Mouse (Mus musculus): ENCODE measurements around the gene Wwox. TPM values are rescaled to one million over a fixed set of nuclear protein-coding genes. Genes with fewer than 3 reads are reported as not detected.

Gene Wwox
- total and polyA plus RNA-seq, 3 experiments: 7.8 to 11.5 (median 9.1) TPM

DNA sequence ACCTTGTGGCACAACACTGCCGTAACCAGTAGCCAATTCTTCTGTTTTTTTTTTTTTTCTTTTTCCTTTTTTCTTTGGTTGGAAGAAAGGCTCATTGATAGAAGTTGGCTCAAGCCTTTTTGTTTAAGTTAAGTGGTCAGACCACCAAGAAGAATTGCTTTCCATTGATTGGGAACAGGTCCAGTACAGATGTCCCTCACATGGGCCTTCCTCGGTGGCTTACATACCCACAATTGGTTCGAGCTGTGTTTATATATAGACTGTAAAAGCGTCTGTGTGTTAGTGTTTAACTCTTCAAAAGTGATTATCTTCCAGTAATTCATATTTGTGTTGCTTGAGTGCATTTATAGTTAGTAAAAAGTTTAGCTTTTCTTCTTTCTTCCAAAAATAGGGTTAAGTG lies 176.0 kb downstream of the Wwox start:
- Histone ChIP-seq H3K4me2 (ENCODE audit: insufficient read depth, low read depth, poor library complexity, severe bottlenecking) (no peak overlapping the region), H3K27ac (ENCODE audit: insufficient read depth, low read depth) (no peak overlapping the region), H3K9me3 (replicated peaks; ENCODE audit: low read length) (no peaks in the 10 kb centered on the region), H3K9ac (ENCODE audit: insufficient read depth, low read depth) (no peak overlapping the region), H3K4me3 (replicated peaks in 1 of 3; ENCODE audit: low read depth in 2 of 3, low read length in 2 of 3, poor library complexity in 1 of 3) (no peak overlapping the region), H3K4me1 (ENCODE audit: control insufficient read depth in 1 of 2, insufficient read depth in 2 of 2) (no peaks in the 10 kb centered on the region), H3K79me2 (replicated peaks; ENCODE audit: control insufficient read depth, extremely low read depth, insufficient read depth, poor library complexity, severe bottlenecking) (no peaks in the 10 kb centered on the region), H3K36me3 (replicated peaks in 1 of 2; ENCODE audit: control insufficient read depth in 1 of 2, insufficient read depth in 1 of 2, low read length in 1 of 2) (peaks cover 0 to 1% of the 10 kb centered on the region in 2 experiments), H3K27me3 (replicated peaks) (no peaks in the 10 kb centered on the region)
- TF ChIP-seq MYC (IDR thresholded peaks at IDR 0.05; ENCODE audit: low read depth, low read length): no peak
- no peak for TF ChIP-seq BHLHE40 (IDR thresholded peaks at IDR 0.05; ENCODE audit: low read depth, low read length)
- no peak for TF ChIP-seq PAX5 (IDR thresholded peaks at IDR 0.05; ENCODE audit: low read length)
- DNase-seq (ENCODE audit: extremely low read depth): no peak
- in situ Hi-C loops (cut with MboI; ENCODE audit: low pct_ligation_motif_present, low pct_unique_long_range_greater_than_20kb, low sequenced_read_pairs) (no loop called here), dilution Hi-C loops (cut with MboI; ENCODE audit: extremely low pct_ligation_motif_present, extremely low pct_unique_long_range_greater_than_20kb, low sequenced_read_pairs) (no loop called here)

DNA sequence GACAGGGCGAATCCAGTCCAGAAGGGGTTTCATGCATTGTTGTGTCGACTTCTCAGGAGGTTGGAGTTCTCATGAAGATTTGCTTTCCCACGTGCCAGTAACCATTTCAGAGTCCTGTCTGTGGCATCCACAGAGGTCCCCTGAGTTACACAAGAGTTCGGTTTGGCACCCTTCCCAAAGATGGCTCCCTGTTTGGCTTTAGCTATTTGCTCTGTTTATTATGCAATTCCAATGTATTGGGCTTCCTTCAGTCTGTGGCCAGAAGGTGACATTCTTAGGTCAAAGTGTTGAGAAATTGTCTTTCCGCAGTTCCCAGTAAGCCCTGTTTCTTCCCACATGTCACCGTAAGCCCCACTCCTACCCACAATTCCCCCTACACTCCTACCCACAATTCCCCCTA lies 176.5 kb downstream of the Wwox start:
- Histone ChIP-seq H3K27me3 (replicated peaks) (no peaks in the 10 kb centered on the region), H3K36me3 (replicated peaks in 1 of 2; ENCODE audit: control insufficient read depth in 1 of 2, insufficient read depth in 1 of 2, low read length in 1 of 2) (peaks cover 0 to 1% of the 10 kb centered on the region in 2 experiments), H3K79me2 (replicated peaks; ENCODE audit: control insufficient read depth, extremely low read depth, insufficient read depth, poor library complexity, severe bottlenecking) (no peaks in the 10 kb centered on the region), H3K4me3 (replicated peaks in 1 of 3; ENCODE audit: low read depth in 2 of 3, low read length in 2 of 3, poor library complexity in 1 of 3) (no peak overlapping the region), H3K4me2 (ENCODE audit: insufficient read depth, low read depth, poor library complexity, severe bottlenecking) (no peak overlapping the region), H3K4me1 (ENCODE audit: control insufficient read depth in 1 of 2, insufficient read depth in 2 of 2) (no peaks in the 10 kb centered on the region), H3K9ac (ENCODE audit: insufficient read depth, low read depth) (no peak overlapping the region), H3K9me3 (replicated peaks; ENCODE audit: low read length) (no peaks in the 10 kb centered on the region), H3K27ac (ENCODE audit: insufficient read depth, low read depth) (no peak overlapping the region)
- in situ Hi-C loops (cut with MboI; ENCODE audit: low pct_ligation_motif_present, low pct_unique_long_range_greater_than_20kb, low sequenced_read_pairs): no loop called here
- dilution Hi-C loops (cut with MboI; ENCODE audit: extremely low pct_ligation_motif_present, extremely low pct_unique_long_range_greater_than_20kb, low sequenced_read_pairs): no loop called here
- no peak for TF ChIP-seq CHD1 (IDR thresholded peaks at IDR 0.05; ENCODE audit: low read depth, low read length)
- TF ChIP-seq BHLHE40 (IDR thresholded peaks at IDR 0.05; ENCODE audit: low read depth, low read length): no peak
- no peak for DNase-seq (ENCODE audit: extremely low read depth)

- no peak for DNase-seq (ENCODE audit: extremely low read depth)
- H3K9ac ChIP-seq (ENCODE audit: insufficient read depth, low read depth): no peak overlapping the region
- no peaks in the 10 kb centered on the region for H3K4me1 ChIP-seq (ENCODE audit: control insufficient read depth in 1 of 2, insufficient read depth in 2 of 2)
- peaks cover 0 to 1% of the 10 kb centered on the region in 2 experiments for H3K36me3 ChIP-seq (replicated peaks in 1 of 2; ENCODE audit: control insufficient read depth in 1 of 2, insufficient read depth in 1 of 2, low read length in 1 of 2)
- no peaks in the 10 kb centered on the region for H3K9me3 ChIP-seq (replicated peaks; ENCODE audit: low read length)
- dilution Hi-C loops (cut with MboI; ENCODE audit: extremely low pct_ligation_motif_present, extremely low pct_unique_long_range_greater_than_20kb, low sequenced_read_pairs) (no loop called here), in situ Hi-C loops (cut with MboI; ENCODE audit: low pct_ligation_motif_present, low pct_unique_long_range_greater_than_20kb, low sequenced_read_pairs) (no loop called here)
- no peaks in the 10 kb centered on the region for H3K79me2 ChIP-seq (replicated peaks; ENCODE audit: control insufficient read depth, extremely low read depth, insufficient read depth, poor library complexity, severe bottlenecking)
- no peak overlapping the region for H3K4me2 ChIP-seq (ENCODE audit: insufficient read depth, low read depth, poor library complexity, severe bottlenecking)
- no peak overlapping the region for H3K27ac ChIP-seq (ENCODE audit: insufficient read depth, low read depth)
- no peaks in the 10 kb centered on the region for H3K27me3 ChIP-seq (replicated peaks)
- H3K4me3 ChIP-seq (replicated peaks in 1 of 3; ENCODE audit: low read depth in 2 of 3, low read length in 2 of 3, poor library complexity in 1 of 3): no peak overlapping the region
- no peak for TF ChIP-seq USF1 (IDR thresholded peaks at IDR 0.05; ENCODE audit: low read depth, low read length)
- TF ChIP-seq MAFK (IDR thresholded peaks at IDR 0.05; ENCODE audit: insufficient replicate concordance, low read length): no peak
- no peak for TF ChIP-seq NRF1 (IDR thresholded peaks at IDR 0.05; ENCODE audit: low read depth, low read length)
- TF ChIP-seq EP300 (IDR thresholded peaks at IDR 0.05; ENCODE audit: low read length): no peak
- no peak for TF ChIP-seq RAD21 (IDR thresholded peaks at IDR 0.05; ENCODE audit: low read depth, low read length)
- TF ChIP-seq ZC3H11A (IDR thresholded peaks at IDR 0.05; ENCODE audit: low read depth, low read length): no peak
- TF ChIP-seq IRF4 (IDR thresholded peaks at IDR 0.05; ENCODE audit: low read depth, low read length): no peak
- TF ChIP-seq SMC3 (IDR thresholded peaks at IDR 0.05; ENCODE audit: low read depth, low read length): no peak
- TF ChIP-seq JUND (conservative IDR thresholded peaks at IDR 0.05; ENCODE audit: low read depth, low read length): no peak
- no peak for TF ChIP-seq SIN3A (IDR thresholded peaks at IDR 0.05; ENCODE audit: low read length)
- TF ChIP-seq ZNF384 (IDR thresholded peaks at IDR 0.05; ENCODE audit: low read depth, low read length): no peak
- TF ChIP-seq GABPA (IDR thresholded peaks at IDR 0.05; ENCODE audit: insufficient replicate concordance, low read depth, low read length): no peak
- no peak for TF ChIP-seq USF2 (conservative IDR thresholded peaks at IDR 0.05; ENCODE audit: low read depth, low read length)
Observed at GRCm38 (mm10) chr8:114618908-114619508, 179.6 kb downstream of the Wwox start.
